Mouse (Mus musculus) ES-E14 (cell line): ENCODE results near the gene Etfb. TPM values are rescaled to one million over a fixed set of nuclear protein-coding genes. Genes with fewer than 3 reads are reported as not detected.
A peak's percentile ranks its signal among the peaks of the same experiment; 100 is the strongest.

Source experiments
- DNase-seq: peaks from one replicate; pipeline ENCODE4 v3.0.0-alpha.2; 2013; ENCODE audit warnings: low read depth, low spot score
- H3K27ac ChIP-seq: 2 replicates; pipeline ENCODE4 v1.5.1; 2012; ENCODE audit warnings: low read depth, mild to moderate bottlenecking, low read length, moderate library complexity, mixed read lengths; ENCODE audit not compliant: poor library complexity, insufficient read depth, severe bottlenecking
- H3K36me3 ChIP-seq: 2 replicates; pipeline ENCODE4 v1.6.1; 2012; ENCODE audit warnings: mild to moderate bottlenecking, low read length, moderate library complexity, mixed read lengths; ENCODE audit not compliant: control insufficient read depth, poor library complexity, insufficient read depth, severe bottlenecking
- H3K4me1 ChIP-seq, 2 experiments: fragments of 150-350 bp in 1 of 2; sonication (generic) in 1 of 2; 2 replicates each; pipeline ENCODE4 v1.6.1; 2012; ENCODE audit warnings: low read length in 2 of 2, mild to moderate bottlenecking in 1 of 2, mixed read lengths in 1 of 2; ENCODE audit not compliant: control insufficient read depth in 2 of 2, insufficient read depth in 2 of 2, poor library complexity in 1 of 2
- H3K4me3 ChIP-seq, 2 experiments: fragments of 150-350 bp in 1 of 2; sonication (generic) in 1 of 2; 2 replicates each; pipeline ENCODE4 v1.5.1; 2012; ENCODE audit warnings: low read length in 2 of 2, low read depth in 1 of 2, mild to moderate bottlenecking in 1 of 2, mixed read lengths in 1 of 2; ENCODE audit not compliant: insufficient read depth in 1 of 2, poor library complexity in 1 of 2, severe bottlenecking in 1 of 2
- H3K9ac ChIP-seq: 2 replicates; pipeline ENCODE4 v1.6.1; 2012; ENCODE audit warnings: low read depth, mild to moderate bottlenecking, low read length, mixed read lengths; ENCODE audit not compliant: poor library complexity, insufficient read depth, severe bottlenecking
- H3K9me3 ChIP-seq: fragments of 150-350 bp; sonication (generic); 2 replicates; pipeline ENCODE4 v1.6.1; 2012; ENCODE audit warnings: low read depth, mild to moderate bottlenecking, low read length; ENCODE audit not compliant: control insufficient read depth, insufficient read depth
- CHD2 ChIP-seq: IDR thresholded peaks from 2 replicates; pipeline ENCODE4 v1.6.1; 2014; ENCODE audit warnings: mild to moderate bottlenecking, low read depth, low read length, inconsistent platforms
- HCFC1 ChIP-seq: IDR thresholded peaks from 2 replicates; pipeline ENCODE4 v1.6.1; 2012; ENCODE audit warnings: low read length, inconsistent platforms, borderline replicate concordance; ENCODE audit not compliant: insufficient read depth
- MAFK ChIP-seq: IDR thresholded peaks from 2 replicates; pipeline ENCODE4 v1.6.1; 2014; ENCODE audit warnings: mild to moderate bottlenecking, low read depth, low read length, inconsistent platforms; ENCODE audit not compliant: insufficient read depth
- ZC3H11A ChIP-seq: IDR thresholded peaks from 2 replicates; pipeline ENCODE4 v1.6.1; 2012; ENCODE audit warnings: low read depth, mild to moderate bottlenecking, inconsistent platforms, low read length, borderline replicate concordance
- ZNF384 ChIP-seq: IDR thresholded peaks from 2 replicates; pipeline ENCODE4 v1.6.1; 2012; ENCODE audit warnings: low read depth, low read length, inconsistent platforms
- in situ Hi-C, 2 experiments: fragments of 600-800 bp; cut with MboI; formaldehyde crosslinking; loops; one replicate each; pipeline ENCODE4 v1.15.1; 2025; ENCODE audit warnings: low sequenced_read_pairs in 2 of 2, inconsistent platforms in 1 of 2; ENCODE audit not compliant: unreplicated experiment in 2 of 2
- total RNA-seq: library from RNA; depleted of rRNA; stranded (reverse); fragments of 300-350 nt; gene quantifications from 2 replicates; pipeline ENCODE4 v1.2.3, GENCODE M21; 2012

The Etfb gene
- total RNA-seq, 1 experiment, result 126 TPM

DNA sequence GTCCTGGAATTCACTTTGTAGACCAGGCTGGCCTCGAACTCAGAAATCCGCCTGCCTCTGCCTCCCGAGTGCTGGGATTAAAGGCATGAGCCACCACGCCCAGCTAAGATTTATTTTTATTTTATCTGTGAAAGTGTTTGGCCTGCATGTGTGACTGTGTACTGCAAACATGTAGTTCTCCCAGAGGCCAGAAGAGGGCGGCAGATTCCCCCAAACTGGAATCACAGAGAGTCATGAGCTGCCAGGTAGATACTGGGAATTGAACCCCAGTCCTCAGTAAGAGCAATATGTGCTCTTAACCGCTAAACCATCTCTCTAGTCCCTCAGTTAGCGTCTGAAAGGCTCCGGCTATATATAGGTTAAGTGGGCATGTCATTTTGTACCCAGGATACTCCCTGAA, 26.5 kb downstream of the Etfb start:
- Histone ChIP-seq H3K9me3 (no peaks in the 10 kb centered on the region), H3K9ac (no peak overlapping the region), H3K4me1 (no peaks in the 10 kb centered on the region), H3K36me3 (no peaks in the 10 kb centered on the region), H3K27ac (no peak overlapping the region), H3K4me3 (no peak overlapping the region)
- in situ Hi-C loops, result no loop called here
- no peak for TF ChIP-seq ZC3H11A
- TF ChIP-seq HCFC1, result no peak
- no peak for TF ChIP-seq CHD2
- TF ChIP-seq ZNF384, result no peak
- TF ChIP-seq MAFK, result no peak
- peak; percentile 51 for DNase-seq

- no peaks in the 10 kb centered on the region for H3K36me3 ChIP-seq
- no peak overlapping the region for H3K27ac ChIP-seq
- peak overlapping the region; percentile 24 to 58; a peak in 3 of 4 replicates for H3K4me3 ChIP-seq
- no peak for TF ChIP-seq HCFC1
- no peak for TF ChIP-seq MAFK
- TF ChIP-seq ZC3H11A, result no peak
- TF ChIP-seq CHD2, result no peak
- H3K4me1 ChIP-seq, result peaks cover 0 to 5% of the 10 kb centered on the region in 2 experiments; a peak in 1 of 4 replicates
- in situ Hi-C loops, result no loop called here
- H3K9me3 ChIP-seq, result no peaks in the 10 kb centered on the region
- H3K9ac ChIP-seq, result no peak overlapping the region
- DNase-seq, result peak; percentile 46
Measured at GRCm38 (mm10) chr7:43475706-43476105, 31.8 kb downstream of the Etfb start.

GRCm38 (mm10) chr7:43476376-43476775, 32.5 kb downstream of the Etfb start:
- H3K4me3 ChIP-seq, result peak overlapping the region; percentile 12 to 58; a peak in 3 of 4 replicates
- no peak for TF ChIP-seq ZC3H11A
- TF ChIP-seq CHD2, result no peak
- no peak for TF ChIP-seq ZNF384
- TF ChIP-seq HCFC1, result no peak
- no peak for TF ChIP-seq MAFK
- H3K9ac ChIP-seq, result no peak overlapping the region
- H3K4me1 ChIP-seq, result peaks cover 0 to 5% of the 10 kb centered on the region in 2 experiments; a peak in 1 of 4 replicates
- no peaks in the 10 kb centered on the region for H3K9me3 ChIP-seq
- no peak for DNase-seq
- H3K36me3 ChIP-seq, result no peaks in the 10 kb centered on the region
- H3K27ac ChIP-seq, result no peak overlapping the region
- in situ Hi-C loops, result no loop called here

GRCm38 (mm10) chr7:43481191-43481590, 37.3 kb downstream of the Etfb start:
- Histone ChIP-seq H3K9ac (no peak overlapping the region), H3K36me3 (no peaks in the 10 kb centered on the region), H3K4me1 (peaks cover 0 to 6% of the 10 kb centered on the region in 2 experiments; a peak in 1 of 4 replicates), H3K9me3 (no peaks in the 10 kb centered on the region), H3K27ac (no peak overlapping the region), H3K4me3 (no peak overlapping the region)
- TF ChIP-seq ZNF384 (no peak), CHD2 (no peak), MAFK (no peak), HCFC1 (no peak), ZC3H11A (no peak)
- in situ Hi-C loops, result no loop called here
- no peak for DNase-seq

GRCm38 (mm10) chr7:43482090-43482716, 38.3 kb downstream of the Etfb start:
- Histone ChIP-seq H3K27ac (no peak overlapping the region), H3K9ac (no peak overlapping the region), H3K4me1 (peaks cover 0 to 3% of the 10 kb centered on the region in 2 experiments; a peak in 1 of 4 replicates), H3K36me3 (no peaks in the 10 kb centered on the region), H3K9me3 (no peaks in the 10 kb centered on the region), H3K4me3 (no peak overlapping the region)
- in situ Hi-C loops, result no loop called here
- TF ChIP-seq CHD2, result no peak
- TF ChIP-seq ZC3H11A, result no peak
- TF ChIP-seq MAFK, result no peak
- no peak for TF ChIP-seq HCFC1
- DNase-seq, result no peak
